Mouse (Mus musculus): ENCODE data around the gene Cop1. TPM values are rescaled to one million over a fixed set of nuclear protein-coding genes. Genes with fewer than 3 reads are reported as not detected.
"Not testable (repeated sequence)": the region's sequence is repeated elsewhere in the genome, so short reads cannot be mapped to it uniquely, and the experiment has no call there.

Cop1 gene
- polyA plus RNA-seq (2015; fragmentation: Nextera tagmentation; extraction: Ambion mirVana) = 12.7 and 17.4 TPM in 2 replicates

- Histone ChIP-seq H3K4me1 (ENCODE audit: control insufficient read depth, insufficient read depth, low read depth, low read length) (peaks cover 13% of the 10 kb centered on the region), H3K27ac (ENCODE audit: low read depth, low read length) (peak within 1 kb of the TSS; percentile 96), H3K9ac (ENCODE audit: low read depth, low read length) (peak within 1 kb of the TSS; percentile 85), H3K4me3 (ENCODE audit: low read length) (peak within 1 kb of the TSS; percentile 66), H3K4me2 (ENCODE audit: low read length) (peak within 1 kb of the TSS; percentile 71)
- H3K9me3 ChIP-seq (ENCODE audit: control insufficient read depth, low read length); H3K36me3 ChIP-seq (ENCODE audit: control insufficient read depth, insufficient read depth, low read length); H3K27me3 ChIP-seq (replicated peaks; ENCODE audit: control insufficient read depth, insufficient read depth, low read length): not testable (repeated sequence)
- peak; percentile 98 for ATAC-seq
- under 1% methylated on average over 79 of the region's 97 CpGs for WGBS
These were observed at the start of gene Cop1 for GRCm38 (mm10) chr1:159231781-159232571. Gene Cop1, plus strand, starts transcription at chr1:159232320.

- no peak for ATAC-seq
- WGBS = 73% methylated on average over 3 of the region's 3 CpGs
- Histone ChIP-seq H3K4me1 (ENCODE audit: control insufficient read depth, insufficient read depth, low read depth, low read length) (no peaks in the 10 kb centered on the region), H3K36me3 (ENCODE audit: control insufficient read depth, insufficient read depth, low read length) (no peaks in the 10 kb centered on the region), H3K9me3 (ENCODE audit: control insufficient read depth, low read length) (no peaks in the 10 kb centered on the region), H3K27ac (ENCODE audit: low read depth, low read length) (no peak overlapping the region), H3K4me2 (ENCODE audit: low read length) (no peak overlapping the region), H3K9ac (ENCODE audit: low read depth, low read length) (no peak overlapping the region), H3K4me3 (ENCODE audit: low read length) (no peak overlapping the region), H3K27me3 (replicated peaks; ENCODE audit: control insufficient read depth, insufficient read depth, low read length) (no peaks in the 10 kb centered on the region)
These were observed 45.4 kb upstream of the Cop1 start for GRCm38 (mm10) chr1:159186741-159187140.

GRCm38 (mm10) chr1:159198603-159199002, 33.5 kb upstream of the Cop1 start:
- no peak overlapping the region for H3K4me3 ChIP-seq (ENCODE audit: low read length)
- H3K27me3 ChIP-seq (replicated peaks; ENCODE audit: control insufficient read depth, insufficient read depth, low read length) = no peaks in the 10 kb centered on the region
- WGBS = 79% methylated on average over 3 of the region's 3 CpGs
- H3K9me3 ChIP-seq (ENCODE audit: control insufficient read depth, low read length) = no peaks in the 10 kb centered on the region
- no peaks in the 10 kb centered on the region for H3K4me1 ChIP-seq (ENCODE audit: control insufficient read depth, insufficient read depth, low read depth, low read length)
- no peaks in the 10 kb centered on the region for H3K36me3 ChIP-seq (ENCODE audit: control insufficient read depth, insufficient read depth, low read length)
- no peak overlapping the region for H3K4me2 ChIP-seq (ENCODE audit: low read length)
- H3K9ac ChIP-seq (ENCODE audit: low read depth, low read length) = no peak overlapping the region
- no peak for ATAC-seq
- no peak overlapping the region for H3K27ac ChIP-seq (ENCODE audit: low read depth, low read length)

- no peaks in the 10 kb centered on the region for H3K9me3 ChIP-seq (ENCODE audit: control insufficient read depth, low read length)
- no peaks in the 10 kb centered on the region for H3K27me3 ChIP-seq (replicated peaks; ENCODE audit: control insufficient read depth, insufficient read depth, low read length)
- ATAC-seq = no peak
- H3K4me3 ChIP-seq (ENCODE audit: low read length) = no peak overlapping the region
- H3K4me2 ChIP-seq (ENCODE audit: low read length) = no peak overlapping the region
- H3K36me3 ChIP-seq (ENCODE audit: control insufficient read depth, insufficient read depth, low read length) = no peaks in the 10 kb centered on the region
- no peak overlapping the region for H3K9ac ChIP-seq (ENCODE audit: low read depth, low read length)
- no peak overlapping the region for H3K27ac ChIP-seq (ENCODE audit: low read depth, low read length)
- WGBS = 92% methylated on average over 3 of the region's 3 CpGs
- no peaks in the 10 kb centered on the region for H3K4me1 ChIP-seq (ENCODE audit: control insufficient read depth, insufficient read depth, low read depth, low read length)
These were observed 32.5 kb upstream of the Cop1 start for GRCm38 (mm10) chr1:159199606-159200005.

- no peaks in the 10 kb centered on the region for H3K36me3 ChIP-seq (ENCODE audit: control insufficient read depth, insufficient read depth, low read length)
- no peaks in the 10 kb centered on the region for H3K4me1 ChIP-seq (ENCODE audit: control insufficient read depth, insufficient read depth, low read depth, low read length)
- no peak for ATAC-seq
- H3K27me3 ChIP-seq (replicated peaks; ENCODE audit: control insufficient read depth, insufficient read depth, low read length) = no peaks in the 10 kb centered on the region
- H3K9ac ChIP-seq (ENCODE audit: low read depth, low read length) = no peak overlapping the region
- H3K9me3 ChIP-seq (ENCODE audit: control insufficient read depth, low read length) = no peaks in the 10 kb centered on the region
- no peak overlapping the region for H3K4me2 ChIP-seq (ENCODE audit: low read length)
- no peak overlapping the region for H3K27ac ChIP-seq (ENCODE audit: low read depth, low read length)
- H3K4me3 ChIP-seq (ENCODE audit: low read length) = no peak overlapping the region
These were observed 30.9 kb upstream of the Cop1 start for GRCm38 (mm10) chr1:159201220-159201619.

- Histone ChIP-seq H3K4me3 (ENCODE audit: low read length) (no peak overlapping the region), H3K27me3 (replicated peaks; ENCODE audit: control insufficient read depth, insufficient read depth, low read length) (no peaks in the 10 kb centered on the region), H3K4me1 (ENCODE audit: control insufficient read depth, insufficient read depth, low read depth, low read length) (no peaks in the 10 kb centered on the region), H3K4me2 (ENCODE audit: low read length) (no peak overlapping the region), H3K9me3 (ENCODE audit: control insufficient read depth, low read length) (no peaks in the 10 kb centered on the region), H3K36me3 (ENCODE audit: control insufficient read depth, insufficient read depth, low read length) (no peaks in the 10 kb centered on the region), H3K9ac (ENCODE audit: low read depth, low read length) (no peak overlapping the region), H3K27ac (ENCODE audit: low read depth, low read length) (no peak overlapping the region)
- 82% methylated on average over 4 of the region's 4 CpGs for WGBS
- ATAC-seq = no peak
These were observed 20.4 kb upstream of the Cop1 start for GRCm38 (mm10) chr1:159211711-159212110.

GRCm38 (mm10) chr1:159217437-159217836, 14.7 kb upstream of the Cop1 start:
- no peak overlapping the region for H3K4me2 ChIP-seq (ENCODE audit: low read length)
- H3K4me3 ChIP-seq (ENCODE audit: low read length) = no peak overlapping the region
- no peak overlapping the region for H3K9ac ChIP-seq (ENCODE audit: low read depth, low read length)
- no peaks in the 10 kb centered on the region for H3K27me3 ChIP-seq (replicated peaks; ENCODE audit: control insufficient read depth, insufficient read depth, low read length)
- no peaks in the 10 kb centered on the region for H3K36me3 ChIP-seq (ENCODE audit: control insufficient read depth, insufficient read depth, low read length)
- WGBS = 92% methylated on average over 4 of the region's 4 CpGs
- no peaks in the 10 kb centered on the region for H3K4me1 ChIP-seq (ENCODE audit: control insufficient read depth, insufficient read depth, low read depth, low read length)
- no peak overlapping the region for H3K27ac ChIP-seq (ENCODE audit: low read depth, low read length)
- no peak for ATAC-seq
- H3K9me3 ChIP-seq (ENCODE audit: control insufficient read depth, low read length) = no peaks in the 10 kb centered on the region

GRCm38 (mm10) chr1:159222046-159222445, 10.1 kb upstream of the Cop1 start:
- Histone ChIP-seq H3K27ac (ENCODE audit: low read depth, low read length) (no peak overlapping the region), H3K36me3 (ENCODE audit: control insufficient read depth, insufficient read depth, low read length) (no peaks in the 10 kb centered on the region), H3K27me3 (replicated peaks; ENCODE audit: control insufficient read depth, insufficient read depth, low read length) (no peaks in the 10 kb centered on the region), H3K9ac (ENCODE audit: low read depth, low read length) (no peak overlapping the region), H3K9me3 (ENCODE audit: control insufficient read depth, low read length) (no peaks in the 10 kb centered on the region), H3K4me2 (ENCODE audit: low read length) (no peak overlapping the region), H3K4me3 (ENCODE audit: low read length) (no peak overlapping the region), H3K4me1 (ENCODE audit: control insufficient read depth, insufficient read depth, low read depth, low read length) (no peaks in the 10 kb centered on the region)
- WGBS = 85% methylated on average over 2 of the region's 2 CpGs
- ATAC-seq = no peak

GRCm38 (mm10) chr1:159225064-159225824, 6.9 kb upstream of the Cop1 start:
- no peak for ATAC-seq
- 81% methylated on average over 8 of the region's 8 CpGs for WGBS

More at GRCm38 (mm10) chr1:159225064-159225824, 6.9 kb upstream of the Cop1 start:
- no peaks in the 10 kb centered on the region for H3K36me3 ChIP-seq (ENCODE audit: control insufficient read depth, insufficient read depth, low read length)
- no peaks in the 10 kb centered on the region for H3K9me3 ChIP-seq (ENCODE audit: control insufficient read depth, low read length)
- no peaks in the 10 kb centered on the region for H3K27me3 ChIP-seq (replicated peaks; ENCODE audit: control insufficient read depth, insufficient read depth, low read length)
- H3K4me1 ChIP-seq (ENCODE audit: control insufficient read depth, insufficient read depth, low read depth, low read length) = no peaks in the 10 kb centered on the region
- no peak overlapping the region for H3K27ac ChIP-seq (ENCODE audit: low read depth, low read length)
- H3K9ac ChIP-seq (ENCODE audit: low read depth, low read length) = no peak overlapping the region
- no peak overlapping the region for H3K4me3 ChIP-seq (ENCODE audit: low read length)
- no peak overlapping the region for H3K4me2 ChIP-seq (ENCODE audit: low read length)
